Mouse (Mus musculus) kidney, adult 18-20 months (tissue): ENCODE measurements around the gene Phlpp2.

Source experiments
- DNase-seq: peaks from one replicate; pipeline ENCODE4 v3.0.0; 2021

Phlpp2 gene

GRCm38 (mm10) chr8:109903909-109904469, 35.6 kb downstream of the Phlpp2 start:
- DNase-seq, result no peak

GRCm38 (mm10) chr8:109904928-109905668, 36.8 kb downstream of the Phlpp2 start:
- no peak for DNase-seq

GRCm38 (mm10) chr8:109906907-109907306, 38.6 kb downstream of the Phlpp2 start:
- no peak for DNase-seq

GRCm38 (mm10) chr8:109907376-109907775, 39.0 kb downstream of the Phlpp2 start:
- DNase-seq, result no peak

DNA sequence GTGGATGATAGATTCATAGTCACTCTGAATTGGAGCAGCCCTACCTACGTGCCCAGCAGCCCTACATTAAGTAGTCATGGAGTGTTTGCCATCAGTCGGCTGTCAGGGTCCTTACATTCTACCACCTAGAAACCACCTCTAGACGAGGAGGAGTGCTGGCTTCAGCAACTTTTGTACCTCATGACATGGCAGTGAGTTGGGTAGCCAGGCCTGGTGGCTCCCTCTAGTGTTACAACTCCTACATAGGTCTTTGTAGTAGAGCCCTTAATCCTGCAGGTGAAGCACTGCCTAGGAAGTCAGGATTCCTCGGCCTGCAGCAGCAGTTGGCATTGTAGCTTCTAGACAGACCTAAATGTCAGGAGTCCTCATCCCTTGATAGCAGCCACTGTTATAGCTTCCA, 48.9 kb downstream of the Phlpp2 start:
- peak; percentile 63 for DNase-seq

- no peak for DNase-seq
Measured at GRCm38 (mm10) chr8:109920406-109921390, 52.4 kb downstream of the Phlpp2 start.

- no peak for DNase-seq
Measured at GRCm38 (mm10) chr8:109941606-109942360, 73.4 kb downstream of the Phlpp2 start.

- no peak for DNase-seq
Measured at GRCm38 (mm10) chr8:109945153-109945632, 76.9 kb downstream of the Phlpp2 start.

DNA sequence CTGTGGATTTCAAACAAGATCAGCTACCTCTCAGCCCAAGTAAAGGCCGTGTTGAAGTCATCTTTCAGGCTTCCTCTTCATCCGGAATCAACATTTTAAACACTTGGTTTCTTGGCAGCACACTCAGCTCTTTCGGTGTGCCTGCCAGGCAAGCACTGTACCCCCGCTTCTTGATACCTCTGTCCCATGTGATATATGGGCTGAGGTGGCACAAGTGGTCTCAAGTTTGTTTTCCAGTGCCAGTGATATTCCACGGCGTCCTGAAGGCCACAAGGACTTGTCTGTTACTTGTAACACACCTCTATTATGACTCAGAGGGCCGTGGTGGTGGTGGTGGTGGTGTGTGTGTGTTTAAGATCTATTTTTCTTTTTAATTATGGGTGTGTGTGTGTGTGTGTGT, 77.4 kb downstream of the Phlpp2 start:
- peak; percentile 19 for DNase-seq

DNA sequence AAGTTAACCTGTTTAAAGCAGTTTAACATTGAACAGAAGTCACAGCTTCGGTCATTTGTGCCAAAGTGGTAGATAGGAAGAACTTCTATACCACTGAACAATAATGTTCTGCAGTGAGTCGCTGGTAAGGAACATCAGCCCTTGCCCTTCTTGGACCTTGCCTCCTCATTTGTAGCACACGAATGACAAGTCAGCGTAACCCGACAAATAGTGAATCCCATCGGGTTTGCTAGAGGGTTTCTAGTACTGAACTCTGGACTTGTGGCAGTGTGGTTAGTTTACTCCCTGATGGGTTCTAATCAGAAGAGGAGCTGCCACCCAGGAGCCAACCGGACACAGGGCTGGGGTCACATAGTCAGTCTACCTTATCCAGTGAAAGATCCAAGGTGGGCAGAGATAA, 77.9 kb downstream of the Phlpp2 start:
- DNase-seq, result peak; percentile 33

DNA sequence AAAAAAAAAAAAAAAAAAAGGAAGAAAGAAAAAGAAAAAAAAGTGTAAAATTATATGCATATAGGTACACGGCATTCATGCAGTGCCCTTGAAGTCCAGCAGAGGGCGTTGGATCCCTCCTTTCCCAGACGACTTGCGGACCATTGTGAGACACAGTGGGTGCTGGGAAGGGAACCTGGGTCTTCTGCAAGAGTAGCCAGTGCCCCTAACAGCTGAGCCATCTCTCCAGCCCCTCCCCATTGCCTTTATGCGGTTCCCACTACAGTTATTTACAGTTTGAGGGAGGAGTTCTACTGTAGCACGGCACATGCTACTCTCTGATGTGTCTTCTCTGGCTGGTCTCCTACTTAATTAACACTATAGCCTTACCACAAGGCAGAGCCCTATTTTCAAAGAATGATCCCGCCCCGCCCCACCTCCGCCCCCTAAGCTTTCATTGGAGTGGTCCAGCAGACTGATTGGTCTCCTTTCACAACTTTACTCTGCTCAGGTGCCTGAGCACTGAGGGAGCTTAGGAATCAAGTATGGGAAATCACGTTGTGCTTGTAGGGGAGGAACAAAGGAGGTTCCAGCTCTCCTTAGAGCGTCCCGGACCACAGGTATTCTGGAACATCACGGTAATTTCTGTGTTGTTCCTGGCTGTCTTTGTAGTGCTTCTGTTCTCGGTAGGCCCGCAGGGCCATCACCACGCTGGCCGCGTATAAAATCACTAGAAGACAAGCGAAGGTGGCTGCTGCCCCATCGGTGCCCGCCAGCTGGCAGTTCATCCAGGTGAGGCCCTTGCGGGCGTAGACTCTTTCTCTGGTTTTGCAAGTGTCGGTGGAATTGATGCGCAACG, 79.3 kb downstream of the Phlpp2 start:
- DNase-seq, result peak; percentile 31

- DNase-seq, result no peak
Measured at GRCm38 (mm10) chr8:109948285-109948564, 79.9 kb downstream of the Phlpp2 start.

- DNase-seq, result no peak
Measured at GRCm38 (mm10) chr8:109952171-109952570, 83.8 kb downstream of the Phlpp2 start.

- no peak for DNase-seq
Measured at GRCm38 (mm10) chr8:109954486-109954948, 86.2 kb downstream of the Phlpp2 start.

- DNase-seq, result peak; percentile 55
Measured at GRCm38 (mm10) chr8:109957167-109958028, 89.1 kb downstream of the Phlpp2 start.

DNA sequence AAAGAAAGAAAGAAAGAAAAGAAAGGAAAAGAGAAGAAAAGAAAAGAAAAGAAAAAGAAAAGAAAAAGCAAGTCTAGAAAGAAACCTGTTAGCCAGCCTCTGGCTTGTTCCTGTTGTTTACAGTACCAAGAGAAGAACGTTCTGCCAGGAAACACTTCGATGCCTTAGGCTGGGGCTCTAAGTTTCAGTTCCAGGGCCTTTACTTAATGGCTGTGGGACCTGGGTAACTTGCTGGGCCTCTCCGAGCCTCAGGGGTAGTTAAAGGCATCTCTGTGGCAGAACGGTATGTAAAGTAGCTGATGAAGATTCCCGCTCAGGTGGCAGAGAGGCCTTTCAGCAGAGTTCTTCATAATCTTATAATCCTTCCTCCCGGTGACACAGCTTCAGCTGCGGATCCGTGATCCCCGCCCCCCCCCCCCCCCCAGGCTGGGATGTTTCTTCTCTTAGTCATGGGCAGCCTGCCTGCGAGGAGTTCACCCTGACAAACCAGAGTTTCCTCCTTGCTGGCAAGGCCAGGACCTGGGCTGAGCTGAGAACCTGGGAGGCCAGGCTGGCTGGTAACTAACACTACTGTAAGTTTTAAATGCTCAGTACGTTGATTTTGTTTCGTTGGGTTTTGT, 89.8 kb downstream of the Phlpp2 start:
- peak; percentile 32 for DNase-seq

DNA sequence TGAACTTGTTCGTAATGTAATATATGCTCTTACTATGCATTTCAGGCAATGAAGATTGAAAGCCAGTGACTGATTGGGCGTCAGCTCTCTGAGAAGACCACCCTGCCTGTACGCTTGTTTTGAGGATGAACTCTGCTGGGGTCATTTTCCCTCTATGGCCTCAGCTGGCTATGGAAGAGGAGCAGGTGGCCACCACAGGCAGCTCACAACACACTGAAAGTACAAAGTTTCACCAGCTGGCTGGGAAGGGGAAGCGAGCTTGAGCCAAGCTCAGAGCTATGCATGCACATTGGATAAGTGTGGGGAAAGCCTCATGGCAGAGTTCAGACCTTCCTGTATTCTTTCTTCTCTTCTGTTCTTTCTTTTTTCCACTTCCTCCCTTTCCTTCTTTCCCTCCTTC, 90.8 kb downstream of the Phlpp2 start:
- no peak for DNase-seq

GRCm38 (mm10) chr8:109961693-109962367, 93.5 kb downstream of the Phlpp2 start, which contains the start of gene Marveld3:
Marveld3 (minus strand) TSS chr8:109962203.
- peak; percentile 85 for DNase-seq

- no peak for DNase-seq
Measured at GRCm38 (mm10) chr8:109962896-109963295, 94.6 kb downstream of the Phlpp2 start.

DNA sequence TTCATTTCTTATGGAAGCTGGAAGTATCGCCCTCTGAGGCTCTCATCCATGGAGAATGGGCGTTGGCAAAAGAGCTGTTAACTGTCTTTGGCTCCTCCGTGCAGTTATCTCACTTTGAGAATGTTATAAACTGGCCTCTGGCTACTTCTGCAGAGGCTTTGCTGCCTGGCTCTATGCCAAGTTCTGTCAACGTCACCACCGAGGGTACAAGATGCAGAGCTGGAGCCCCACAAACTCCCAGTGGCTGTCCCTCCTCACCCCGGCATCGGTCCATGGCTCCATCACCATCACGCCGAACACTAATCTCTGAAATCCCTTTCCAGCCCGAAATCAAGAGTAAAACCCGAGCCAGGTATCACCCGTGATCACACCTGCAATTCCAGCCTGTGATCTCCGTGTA, 95.1 kb downstream of the Phlpp2 start:
- DNase-seq, result no peak
